Mouse (Mus musculus) lung, postnatal 36 days (tissue): ENCODE measurements around the gene Suclg1.

Experiments used
- DNase-seq: peaks from one replicate; pipeline ENCODE4 v3.0.0; 2022; ENCODE audit warnings: mixed read lengths

Suclg1 gene

DNA sequence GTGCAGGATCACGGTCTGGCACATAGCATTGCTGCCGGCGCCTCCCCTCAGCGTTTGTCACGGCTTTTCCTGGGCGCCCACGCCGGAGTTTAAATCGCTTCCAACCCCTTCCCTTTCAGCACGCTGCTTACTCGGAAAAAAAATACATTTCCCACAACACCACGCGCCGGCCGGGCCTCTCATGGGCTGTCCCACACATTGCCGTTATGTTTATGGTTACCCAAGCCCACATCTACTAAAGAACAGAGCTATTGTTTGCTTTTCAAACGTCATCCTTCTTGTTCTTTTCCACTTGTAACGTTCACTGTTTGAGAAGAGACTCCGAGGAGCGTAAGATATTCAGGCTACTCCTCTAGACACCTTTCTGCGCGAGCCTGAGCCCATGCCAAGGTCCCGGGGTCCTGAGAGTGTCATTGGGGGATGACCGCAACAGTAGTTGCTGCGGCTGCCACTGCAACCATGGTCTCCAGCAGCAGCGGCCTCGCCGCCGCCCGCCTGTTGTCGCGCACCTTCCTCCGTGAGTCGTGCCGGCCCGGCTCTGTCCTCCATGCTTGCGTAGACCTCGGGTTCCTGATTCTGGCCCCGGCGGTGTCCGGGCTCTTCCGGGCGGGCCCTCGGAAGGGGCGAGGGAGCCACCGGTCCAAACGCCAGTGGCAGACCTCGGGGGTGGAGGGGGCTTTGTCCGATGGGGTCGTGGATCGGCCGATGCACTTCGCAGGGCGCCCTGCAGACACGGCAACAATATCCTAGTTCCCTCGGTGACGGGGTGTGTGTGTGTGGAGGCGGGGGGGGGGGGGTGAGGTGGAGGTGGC is at the start of gene Suclg1:
TSS of gene Suclg1 (plus strand) at position 146 of the 812 bp plus-strand sequence.
- peak; percentile 93 for DNase-seq

DNA sequence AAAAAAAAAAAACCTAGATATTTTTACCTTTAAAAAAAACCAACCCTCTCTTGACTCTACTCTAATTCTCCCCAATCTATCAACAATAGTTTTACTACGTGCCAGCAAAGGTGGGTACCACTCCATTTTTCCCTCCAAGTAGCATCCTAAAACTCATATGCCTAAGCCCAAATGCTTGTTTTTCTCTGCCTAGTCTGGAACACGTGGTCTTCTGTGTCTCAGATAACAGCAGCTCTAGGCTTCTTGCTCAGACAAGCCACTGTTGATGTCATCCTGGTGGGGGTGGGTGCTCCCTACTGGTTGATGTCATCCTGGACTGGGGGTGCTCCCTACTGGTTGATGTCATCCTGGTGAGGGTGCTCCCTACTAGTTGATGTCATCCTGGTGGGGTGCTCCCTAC is 44.5 kb upstream of the Suclg1 start:
- DNase-seq: no peak

DNA sequence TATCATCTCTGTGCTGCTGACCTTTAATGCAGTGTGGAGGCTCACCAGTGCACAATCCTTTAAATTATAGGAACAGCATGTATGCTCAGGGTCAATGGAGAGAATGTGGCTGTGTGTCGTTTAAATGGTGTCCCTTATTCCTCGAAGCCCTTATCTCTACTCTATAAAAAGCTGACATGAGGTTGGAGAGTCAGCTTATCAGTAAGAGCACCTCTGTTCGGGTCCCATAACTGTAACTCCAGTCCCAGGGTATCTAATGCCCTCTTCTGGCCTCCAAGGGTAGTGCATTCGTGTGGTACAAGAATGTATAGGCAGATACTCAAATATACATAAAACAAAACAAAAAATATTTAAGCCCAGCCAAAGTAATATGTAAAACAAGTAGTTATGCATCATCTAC is 43.2 kb upstream of the Suclg1 start:
- peak; percentile 17 for DNase-seq

GRCm38 (mm10) chr6:73209598-73209997 is 38.6 kb upstream of the Suclg1 start:
- DNase-seq: no peak

DNA sequence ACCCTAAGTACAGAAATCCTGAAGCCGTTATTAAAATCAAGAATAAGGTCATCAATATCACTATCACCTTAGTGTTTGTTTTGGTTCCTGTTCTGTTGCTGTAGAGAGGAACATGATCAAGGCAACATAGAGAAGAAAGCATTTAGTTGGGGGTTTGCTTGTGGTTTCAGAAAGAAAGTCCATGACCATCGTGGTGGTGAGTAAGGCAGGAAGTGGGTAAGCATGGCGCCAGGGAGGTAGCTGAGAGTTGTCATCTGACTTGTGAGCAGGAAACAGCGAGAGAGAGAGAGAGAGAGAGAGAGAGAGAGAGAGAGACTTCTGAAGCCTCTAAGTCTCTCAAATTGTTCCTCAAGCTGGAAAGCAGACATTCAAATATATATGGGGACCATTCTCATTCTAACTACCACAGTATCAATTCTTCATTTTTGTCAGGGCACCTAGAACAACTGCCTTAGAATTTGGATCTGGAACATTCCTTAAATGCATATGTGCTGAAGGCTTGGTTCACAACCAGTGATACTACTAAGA is 37.7 kb upstream of the Suclg1 start:
- DNase-seq: peak; percentile 42

DNA sequence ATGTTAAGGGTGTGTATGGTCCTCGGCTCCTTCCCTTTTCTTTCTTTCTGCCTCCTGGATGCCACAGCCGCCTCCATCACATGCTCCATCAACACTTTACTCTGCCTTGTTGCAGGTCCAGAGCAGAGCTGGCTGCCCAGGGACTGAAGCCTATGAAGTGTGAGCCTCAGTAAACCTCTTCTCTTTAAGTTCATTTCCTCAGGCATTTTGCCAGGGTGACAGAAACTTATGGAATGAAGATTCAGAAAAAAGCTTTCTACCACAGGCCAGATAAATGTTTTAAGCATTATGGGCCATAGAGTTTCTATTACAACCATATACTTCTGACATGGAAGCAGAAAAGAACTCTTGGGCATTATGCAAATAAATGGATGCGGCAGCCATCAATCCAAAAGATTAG is 37.1 kb upstream of the Suclg1 start:
- no peak for DNase-seq

GRCm38 (mm10) chr6:73211602-73212001 is 36.6 kb upstream of the Suclg1 start:
- no peak for DNase-seq

DNA sequence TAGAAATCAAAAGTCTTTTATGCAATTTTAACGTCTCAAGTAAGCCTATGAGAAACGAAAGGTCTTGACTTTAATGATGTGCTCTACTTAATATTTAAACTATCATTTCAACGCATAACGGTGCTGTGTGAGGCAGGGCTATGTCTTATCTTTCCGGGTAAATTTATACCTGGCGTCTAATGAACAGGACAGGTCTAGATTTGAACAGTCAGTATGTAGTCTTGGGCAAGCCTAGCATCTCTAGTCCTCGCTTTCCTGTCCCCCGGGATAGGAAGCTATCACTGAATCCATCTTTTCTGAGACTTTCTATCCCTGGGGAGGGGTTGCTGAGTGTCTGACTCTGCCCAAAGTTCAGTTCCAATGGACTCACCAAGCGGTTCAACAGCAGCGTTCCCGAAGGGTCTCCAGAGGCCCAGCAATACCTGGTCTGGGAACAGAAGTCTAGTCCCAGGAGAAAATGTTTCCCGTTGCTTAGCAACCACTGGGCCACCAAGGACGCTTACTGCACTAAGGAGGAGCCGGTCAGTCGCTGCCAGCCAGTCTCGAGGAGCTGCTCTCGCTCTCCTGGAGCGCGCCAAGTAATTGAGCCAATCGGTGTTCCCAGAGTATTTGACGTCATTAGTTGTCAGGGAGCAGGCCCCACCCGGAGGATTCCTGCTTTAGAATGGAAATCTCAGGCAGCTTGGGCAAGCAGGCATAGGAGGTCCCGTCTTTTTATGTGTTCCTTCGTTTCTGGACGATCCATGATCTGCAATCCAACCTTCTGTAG is 26.8 kb upstream of the Suclg1 start, which contains the start of gene Dnah6:
TSS of gene Dnah6 (minus strand) at position 463 of the 769 bp plus-strand sequence.
- DNase-seq: peak; percentile 95

- no peak for DNase-seq
Measured at GRCm38 (mm10) chr6:73221958-73222735, 26.0 kb upstream of the Suclg1 start.

GRCm38 (mm10) chr6:73222841-73223526 is 25.2 kb upstream of the Suclg1 start:
- DNase-seq: peak; percentile 95

DNA sequence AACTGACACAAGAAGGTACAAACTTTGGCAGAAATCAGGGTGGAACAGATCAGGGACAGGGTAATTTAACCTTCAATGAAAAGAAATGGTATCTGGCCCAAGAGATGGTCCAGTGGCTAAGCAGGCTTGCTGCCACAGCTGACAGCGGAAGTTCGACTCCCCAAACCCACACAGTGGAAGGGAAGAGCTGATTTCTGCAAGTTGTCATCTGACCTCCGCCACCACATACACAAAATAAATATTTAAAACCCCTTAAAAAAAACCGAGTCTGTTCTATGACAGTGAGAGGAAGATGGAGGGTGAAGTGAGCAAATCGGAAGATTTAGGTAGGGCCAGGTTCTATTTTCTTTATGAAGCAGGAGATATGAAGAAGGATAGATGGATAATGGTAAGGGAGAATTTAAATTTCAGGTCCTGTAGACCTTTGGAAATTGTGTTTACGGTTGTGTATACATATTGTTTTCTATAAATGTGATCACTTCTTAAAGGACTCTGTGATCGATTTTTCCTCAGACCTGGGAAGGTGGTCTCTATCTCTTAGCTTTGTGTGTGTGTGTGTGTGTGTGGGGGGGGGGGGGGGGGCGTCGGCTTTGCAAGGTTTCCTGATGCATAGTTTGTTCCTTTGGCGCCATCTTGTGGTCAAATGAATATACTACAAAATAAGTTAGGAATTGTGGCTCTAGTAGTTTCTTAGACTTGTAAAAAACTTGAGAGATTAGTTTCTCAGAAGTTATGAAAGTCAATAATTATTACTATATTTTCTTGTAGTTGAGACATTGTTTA is 20.6 kb upstream of the Suclg1 start:
- DNase-seq: peak; percentile 83

DNA sequence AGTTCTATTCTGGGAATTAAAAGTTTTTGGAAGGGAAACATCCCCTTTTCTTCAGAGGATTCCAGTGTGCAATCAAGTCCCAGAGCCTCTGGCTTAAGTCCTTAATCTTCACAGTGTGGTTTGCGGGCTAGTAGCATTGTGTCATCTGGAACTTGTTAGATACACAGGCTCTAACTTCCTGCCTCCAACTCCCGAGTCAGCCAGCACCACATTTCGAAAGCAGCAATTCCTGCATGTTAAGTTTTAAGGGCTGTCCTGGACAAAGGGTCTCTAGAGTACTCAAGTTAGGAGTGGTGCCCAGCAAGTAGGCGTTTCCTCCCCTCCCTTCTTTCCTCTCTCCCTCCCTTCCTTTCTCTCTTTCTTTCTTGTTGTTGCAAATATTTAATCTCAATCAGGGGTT is 19.8 kb upstream of the Suclg1 start:
- DNase-seq: peak; percentile 55

- DNase-seq: no peak
Measured at GRCm38 (mm10) chr6:73228881-73229280, 19.3 kb upstream of the Suclg1 start.

GRCm38 (mm10) chr6:73232152-73232584 is 16.0 kb upstream of the Suclg1 start:
- DNase-seq: peak; percentile 25

- peak; percentile 58 for DNase-seq
Measured at GRCm38 (mm10) chr6:73233202-73233726, 14.9 kb upstream of the Suclg1 start.

DNA sequence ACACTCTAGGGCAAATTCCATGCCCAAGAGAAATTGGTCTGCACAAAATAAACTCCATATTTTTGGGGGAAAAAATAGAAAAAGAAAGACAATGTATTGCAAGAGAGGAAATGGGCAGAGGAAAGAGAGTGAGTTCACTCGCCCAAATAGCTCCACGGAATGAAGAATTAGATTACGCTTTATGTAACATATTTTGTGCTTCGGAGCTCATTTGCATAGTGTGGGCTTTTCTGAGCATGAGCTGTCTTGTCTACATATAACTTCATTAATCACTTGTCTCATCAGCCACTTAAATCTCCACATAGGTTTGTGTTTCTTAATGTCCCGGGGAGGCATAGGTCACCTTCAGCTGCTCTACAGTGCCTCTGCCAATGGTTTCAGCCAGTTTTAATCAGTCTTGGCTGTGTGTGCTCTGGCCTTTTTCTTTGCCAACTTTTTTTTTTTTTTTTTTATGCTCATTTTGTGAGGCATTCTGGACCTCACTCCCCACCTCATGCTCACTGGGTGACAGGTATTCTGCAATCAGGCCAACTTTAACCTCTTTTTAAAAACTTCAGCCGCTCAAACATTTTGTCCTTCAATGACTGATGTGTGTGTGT is 13.8 kb upstream of the Suclg1 start:
- DNase-seq: no peak

DNA sequence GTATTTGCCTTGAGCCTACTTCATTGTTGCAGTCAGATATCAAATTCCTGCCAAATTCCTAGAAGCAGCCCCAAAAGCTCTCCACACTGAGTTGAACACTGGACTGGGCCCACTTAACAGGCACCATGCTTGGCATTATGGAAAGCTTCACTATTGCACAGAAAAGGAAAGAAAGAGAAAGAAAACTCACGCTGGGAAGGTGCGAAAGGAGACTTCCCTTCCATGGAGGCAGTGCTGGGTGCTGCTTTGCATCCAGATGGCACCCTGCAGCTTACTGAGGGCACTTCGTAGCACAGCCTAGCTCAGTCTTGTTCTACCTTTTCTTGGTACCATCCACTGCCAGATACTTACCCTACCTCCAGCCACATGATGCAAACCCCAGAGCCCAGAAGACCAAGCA is 12.5 kb upstream of the Suclg1 start:
- DNase-seq: no peak

DNA sequence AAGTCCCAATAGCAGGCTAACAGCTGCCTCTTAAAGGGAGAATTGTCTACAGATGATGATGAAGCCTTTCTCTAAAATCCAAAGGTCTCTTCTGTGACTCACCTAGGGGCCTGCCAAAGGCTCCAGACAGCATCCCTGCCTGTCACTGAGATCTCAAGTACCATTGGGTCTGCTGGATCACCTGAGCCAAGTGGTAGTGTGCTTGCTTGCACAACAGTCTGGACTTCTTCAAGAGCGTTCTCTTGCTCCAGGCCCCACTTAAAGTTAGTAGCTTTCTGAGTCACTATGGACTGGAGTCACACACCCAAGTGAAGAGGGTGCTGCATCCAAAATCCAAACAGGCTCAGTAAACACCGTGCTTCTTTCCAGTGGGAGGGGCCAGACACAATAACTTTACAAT is 1.4 kb upstream of the Suclg1 start:
- DNase-seq: peak; percentile 74

GRCm38 (mm10) chr6:73247452-73247851 is 730 bp upstream of the Suclg1 start:
- peak; percentile 53 for DNase-seq

DNA sequence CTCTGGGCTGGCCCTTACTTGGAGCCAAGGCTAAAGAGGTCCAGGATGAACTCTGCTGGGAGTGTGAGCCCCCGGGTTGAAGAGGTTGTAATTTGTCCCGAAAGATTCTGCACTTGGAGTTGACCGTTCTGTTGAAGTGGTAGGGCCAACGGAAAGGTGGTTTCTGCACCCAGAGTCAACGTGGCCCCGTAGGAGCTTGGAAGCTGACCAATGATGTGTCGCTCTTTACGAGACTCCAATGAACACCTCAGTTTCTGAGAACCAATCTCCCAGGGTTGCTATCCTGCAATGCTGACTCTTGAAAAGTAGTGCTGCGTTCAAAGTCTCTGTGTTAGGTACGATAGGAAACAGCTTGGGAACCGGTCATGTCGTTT is 854 bp downstream of the Suclg1 start:
- peak; percentile 40 for DNase-seq

GRCm38 (mm10) chr6:73249851-73250250 is 1.7 kb downstream of the Suclg1 start:
- peak; percentile 50 for DNase-seq
